Comparison of ENCODE assay signal across 8 mouse cellular contexts in genomic region chr15:85634322-85635141, GRCm38 (mm10). TPM values are rescaled to one million over a fixed set of nuclear protein-coding genes. Genes with fewer than 3 reads are reported as not detected.
DNase-seq lines count a peak whose midpoint lies in the region; ATAC-seq lines count a peak whose summit lies in the region.

No protein-coding gene starts in this region.

- no peaks in the 10 kb centered on the region for H3K79me2 ChIP-seq in macrophage (ENCODE audit: inconsistent target)

- peak; percentile 98 for ATAC-seq in hindbrain, embryonic 16.5 days

- H3K9me3 ChIP-seq in hindbrain, embryonic 16.5 days (ENCODE audit: control insufficient read depth, low read length): no peaks in the 10 kb centered on the region

- H3K4me1 ChIP-seq in hindbrain, embryonic 16.5 days (ENCODE audit: control insufficient read depth, insufficient read depth, low read depth, low read length): peaks cover 8% of the 10 kb centered on the region

- peak overlapping the region; percentile 83 for H3K9ac ChIP-seq in hindbrain, embryonic 16.5 days (ENCODE audit: low read depth, low read length)

- DNase-seq in T-cell, adult 2 months (ENCODE audit: low spot score): peak; percentile 100
- DNase-seq in cerebellum, postnatal 36 days: peak; percentile 95 to 97
- DNase-seq in frontal cortex, postnatal 36 days (ENCODE audit: low spot score in 2 of 2): peak; percentile 99 to 100
- peak; percentile 97 to 99 for DNase-seq in left cerebral cortex, adult 18-20 months (ENCODE audit: low spot score in 2 of 2)
- peak; percentile 100 for DNase-seq in right cerebral cortex, adult 18-20 months
- DNase-seq in urinary bladder, postnatal 10 days (ENCODE audit: low spot score): peak; percentile 99

- WGBS in hindbrain, embryonic 16.5 days: under 1% methylated on average over 52 of the region's 58 CpGs
- WGBS in macrophage (ENCODE audit: missing documents): under 1% methylated on average over 58 of the region's 58 CpGs

- H3K4me2 ChIP-seq in hindbrain, embryonic 16.5 days (ENCODE audit: low read length): peak overlapping the region; percentile 82

- peak overlapping the region; percentile 89 for H3K27ac ChIP-seq in hindbrain, embryonic 16.5 days (ENCODE audit: low read depth, low read length)
- peak overlapping the region; percentile 89 for H3K27ac ChIP-seq in macrophage

- no peaks in the 10 kb centered on the region for H3K36me3 ChIP-seq in hindbrain, embryonic 16.5 days (ENCODE audit: control insufficient read depth, insufficient read depth, low read length)
- H3K36me3 ChIP-seq in macrophage (ENCODE audit: inconsistent target): no peaks in the 10 kb centered on the region

- H3K4me3 ChIP-seq in hindbrain, embryonic 16.5 days (ENCODE audit: low read length): peak overlapping the region; percentile 67
- H3K4me3 ChIP-seq in macrophage (ENCODE audit: inconsistent target): peak overlapping the region; percentile 55

- no peaks in the 10 kb centered on the region for H3K27me3 ChIP-seq in hindbrain, embryonic 16.5 days (replicated peaks; ENCODE audit: control insufficient read depth, insufficient read depth, low read length)

RNA-seq across cellular contexts. Expression of gene Wnt7b, which starts 52.3 kb away (rescaled TPM):
- polyA plus RNA-seq in hindbrain, embryonic 16.5 days (2015; fragmentation: Nextera tagmentation; extraction: Ambion mirVana): 26.4 and 35.4 TPM in 2 replicates
- 10 to 100 TPM; 32.9 to 37.5 TPM for total RNA-seq in left cerebral cortex, adult 18-20 months (2021)
- total RNA-seq in macrophage (2018; cell fraction: chromatin; rRNA removed): not detected
- not detected for total RNA-seq in macrophage (2018; cell fraction: cytosol; rRNA removed)
- total RNA-seq in macrophage (2018; cell fraction: nucleus; rRNA removed): not detected
- polyA plus RNA-seq in macrophage (2018): not detected in 3 replicates

Comparison
In these comparisons a context has a peak if more than half of its experiments do, and no peak if none do; other contexts are left out.
1. Peak in every context shown above with its lines: DNase-seq, ATAC-seq, H3K4me3 ChIP-seq and H3K27ac ChIP-seq.
2. RNA of gene Wnt7b, which starts 52.3 kb away (polyA plus RNA-seq): 26.4 to 35.4 TPM in hindbrain, embryonic 16.5 days; not detected in macrophage; every median in the first group is over 10 times any median in the second.